Mouse (Mus musculus) large intestine, adult 2 months (tissue): ENCODE measurements around the gene Gm5346. TPM values are rescaled to one million over a fixed set of nuclear protein-coding genes. Genes with fewer than 3 reads are reported as not detected.
"Not testable (repeated sequence)": the region's sequence is repeated elsewhere in the genome, so short reads cannot be mapped to it uniquely, and the experiment has no call there.

Experiments used
- DNase-seq: peaks from one replicate; pipeline ENCODE4 v3.0.0-alpha.2; 2012; ENCODE audit warnings: low read depth, low spot score
- WGBS: fragments of 180-500 bp; shearing (Covaris S2); methylation state at CpG from one replicate; pipeline ENCODE4 v1.1.7; 2018; 5-methylcytosine and 5-hydroxymethylcytosine counted together
- polyA plus RNA-seq: library from polyadenylated mRNA; depleted of rRNA; stranded (reverse); fragments of >200 nt; gene quantifications from 2 replicates; pipeline ENCODE4 v1.2.3, GENCODE M21; 2012; rRNA removed

The Gm5346 gene
- not detected in 2 replicates for polyA plus RNA-seq

GRCm38 (mm10) chr8:43627176-43627575 lies at the start of gene Gm5346:
Gene Gm5346, minus strand, starts transcription at chr8:43627276.
- 81% methylated on average over 3 of the region's 3 CpGs for whole genome bisulfite sequencing
- no peak for DNase-seq

GRCm38 (mm10) chr8:43616046-43616445 lies 11.0 kb downstream of the Gm5346 start:
- WGBS: 97% methylated on average over 1 of the region's 1 CpGs
- DNase-seq: no peak

DNA sequence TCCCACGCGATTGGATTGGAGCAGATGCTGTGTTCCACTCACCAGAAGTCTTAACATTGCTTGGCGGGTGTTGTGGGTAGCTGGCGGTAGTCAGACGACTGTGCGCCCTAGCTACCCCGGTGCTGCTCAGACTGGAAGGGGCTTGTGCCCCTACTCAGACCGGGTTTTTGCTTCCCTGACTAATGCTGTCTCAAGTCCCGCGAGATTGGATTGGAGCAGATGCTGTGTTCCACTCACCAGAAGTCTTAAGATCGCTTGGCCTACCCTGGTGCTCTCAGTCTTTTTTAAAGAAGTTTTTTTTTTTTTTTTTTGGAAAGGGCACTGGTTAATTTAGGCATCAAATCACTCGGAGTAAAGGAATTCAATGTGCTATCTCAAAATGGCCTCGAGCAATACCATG lies 23.4 kb downstream of the Gm5346 start:
- 74% methylated on average over 13 of the region's 13 CpGs for WGBS
- not testable (repeated sequence) for DNase-seq

GRCm38 (mm10) chr8:43603166-43603565 lies 23.9 kb downstream of the Gm5346 start:
- WGBS: 90% methylated on average over 15 of the region's 15 CpGs
- not testable (repeated sequence) for DNase-seq

- 91% methylated on average over 2 of the region's 2 CpGs for WGBS
- DNase-seq: not testable (repeated sequence)
Measured at GRCm38 (mm10) chr8:43576607-43577006, 50.5 kb downstream of the Gm5346 start, which contains the start of gene Adam26a. Gene Adam26a, minus strand, starts transcription at chr8:43576707.

Other genes with a start within 250 kb of the Gm5346 start
- not detected in 2 replicates for gene Adam26b, start 99.2 kb downstream of the Gm5346 start, polyA plus RNA-seq
- gene Adam26a, start 50.6 kb downstream of the Gm5346 start, polyA plus RNA-seq: not detected in 2 replicates
- gene Adam34, start 82.8 kb upstream of the Gm5346 start, polyA plus RNA-seq: not detected in 2 replicates